ENCODE assay signal across 34 mouse cellular contexts in genomic region chr1:34518259-34518658, GRCm38 (mm10). TPM values are rescaled to one million over a fixed set of nuclear protein-coding genes. Genes with fewer than 3 reads are reported as not detected.
DNase-seq lines count a peak whose midpoint lies in the region; TF ChIP-seq lines count a peak whose summit lies in the region.
"Had no signal": no experiment of that assay in that cellular context is flagged by ENCODE, and none has a peak within 500 bp of the region (broad histone marks: within the 10 kb centered on the region; RNA-seq: fewer than 3 reads in every experiment).

No protein-coding gene starts in this region.

- no peak for DNase-seq in gastrocnemius, adult 2 months
- DNase-seq in gastrocnemius, adult 18-20 months (ENCODE audit: low spot score): no peak
- no peak for DNase-seq in layer of hippocampus, adult 2 months (ENCODE audit: low spot score in 2 of 2)
- DNase-seq in layer of hippocampus, postnatal 14 days (ENCODE audit: low spot score in 2 of 2): no peak
- DNase-seq in 416B (ENCODE audit: low read depth) (peak; percentile 53), NIH3T3 (ENCODE audit: low read depth) (peak; percentile 21)
- DNase-seq in left cerebral cortex, postnatal 14 days (ENCODE audit: low spot score in 2 of 2): no peak
- no peak for DNase-seq in lung, postnatal 36 days
- DNase-seq: adrenal gland, adult 2 months; cerebellum, adult 8-10 months; kidney, adult 2 months; layer of hippocampus, adult 9-11 months; lung, embryonic 14.5 days; lung, postnatal 14 days; right cerebral cortex, adult 18-20 months; spleen, adult 18-20 months; thymus, adult 18-20 months had no signal

- 0 out of 2 replicates have a peak, but pooled peaks have one; percentile 6 for TF ChIP-seq CTCF in gastrocnemius, adult 2 months (IDR thresholded peaks at IDR 0.05)
- TF ChIP-seq CTCF in layer of hippocampus, adult 2 months (conservative IDR thresholded peaks at IDR 0.05): peak; percentile 48

- no peak overlapping the region for H3K4me3 ChIP-seq in gastrocnemius, adult 2 months
- H3K4me3 ChIP-seq in layer of hippocampus, adult 2 months: no peak overlapping the region
- H3K4me3 ChIP-seq: embryonic facial prominence, embryonic 13.5 days; forebrain, embryonic 10.5 days; forebrain, embryonic 15.5 days; heart, embryonic 15.5 days; hindbrain, embryonic 12.5 days; limb, embryonic 12.5 days; liver, embryonic 15.5 days; myocyte; neural tube, embryonic 12.5 days had no signal

- intact Hi-C loops in gastrocnemius, adult 2 months (cut with DNase I): no loop called here
- intact Hi-C loops in left cerebral cortex, postnatal 14 days (cut with DNase I): no loop called here

- no peak overlapping the region for H3K27ac ChIP-seq in gastrocnemius, adult 2 months
- H3K27ac ChIP-seq in layer of hippocampus, adult 2 months: no peak overlapping the region
- H3K27ac ChIP-seq: embryonic facial prominence, embryonic 13.5 days; forebrain, embryonic 10.5 days; forebrain, embryonic 15.5 days; heart, embryonic 15.5 days; hindbrain, embryonic 12.5 days; kidney, postnatal 0 days; limb, embryonic 12.5 days; liver, embryonic 15.5 days; neural tube, embryonic 12.5 days had no signal

RNA-seq across cellular contexts. Expression of gene Cfc1, which starts 17.2 kb away (rescaled TPM):
- total RNA-seq in gastrocnemius, adult 2 months (2021): not detected
- total RNA-seq in gastrocnemius, adult 18-20 months (2021): not detected
- under 1 TPM in 1 of 2 experiments, not detected in 1; 0.36 TPM for total RNA-seq in layer of hippocampus, adult 2 months (2021)
- not detected for total RNA-seq in layer of hippocampus, postnatal 14 days (2021)
- total RNA-seq in left cerebral cortex, postnatal 14 days (2021): not detected
- total RNA-seq: adrenal gland, adult 2 months; gastrocnemius, adult 8-10 months; gastrocnemius, postnatal 4 days; heart, postnatal 25 days; left cerebral cortex, adult 18-20 months; left cerebral cortex, postnatal 25 days; liver, adult 2 months had no signal

RNA-seq across cellular contexts. Expression of gene Prss39, which starts 20.0 kb away (rescaled TPM):
- not detected for total RNA-seq in gastrocnemius, adult 2 months (2021)
- not detected for total RNA-seq in gastrocnemius, adult 18-20 months (2021)
- not detected for total RNA-seq in layer of hippocampus, adult 2 months (2021)
- total RNA-seq in layer of hippocampus, postnatal 14 days (2021): not detected
- total RNA-seq in left cerebral cortex, postnatal 14 days (2021): not detected
- total RNA-seq: adrenal gland, adult 2 months; gastrocnemius, adult 8-10 months; gastrocnemius, postnatal 4 days; heart, postnatal 25 days; left cerebral cortex, adult 18-20 months; left cerebral cortex, postnatal 25 days; liver, adult 2 months; megakaryocyte progenitor cell, adult 5-6 weeks had no signal

RNA-seq across cellular contexts. Expression of gene Prss40, which starts 42.5 kb away (rescaled TPM):
- total RNA-seq in gastrocnemius, adult 2 months (2021): not detected
- not detected for total RNA-seq in gastrocnemius, adult 18-20 months (2021)
- not detected for total RNA-seq in layer of hippocampus, adult 2 months (2021)
- total RNA-seq in layer of hippocampus, postnatal 14 days (2021): not detected
- not detected for total RNA-seq in left cerebral cortex, postnatal 14 days (2021)
- total RNA-seq: adrenal gland, adult 2 months; gastrocnemius, adult 8-10 months; gastrocnemius, postnatal 4 days; heart, postnatal 25 days; left cerebral cortex, adult 18-20 months; left cerebral cortex, postnatal 25 days; liver, adult 2 months; megakaryocyte progenitor cell, adult 5-6 weeks had no signal

RNA-seq across cellular contexts. Expression of gene Ptpn18, which starts 58.7 kb away (rescaled TPM):
- 1 to 10 TPM; 1.8 to 2.3 TPM for total RNA-seq in gastrocnemius, adult 2 months (2021)
- total RNA-seq in gastrocnemius, adult 18-20 months (2021): 1 to 10 TPM; 1.4 to 1.9 TPM
- 1 to 10 TPM; 5.0 to 6.3 TPM for total RNA-seq in layer of hippocampus, adult 2 months (2021)
- total RNA-seq in layer of hippocampus, postnatal 14 days (2021): 1 to 10 TPM; 3.4 to 5.2 TPM
- 1 to 10 TPM; 2.5 to 4.7 TPM for total RNA-seq in left cerebral cortex, postnatal 14 days (2021)

Comparison
In these comparisons a context has a peak if more than half of its experiments do, and no peak if none do; other contexts are left out.
1. DNase-seq: peak in 416B (single experiment) and NIH3T3 (single experiment); none in gastrocnemius, adult 2 months (single experiment), gastrocnemius, adult 18-20 months (single experiment), layer of hippocampus, adult 2 months (0 of 2), layer of hippocampus, postnatal 14 days (0 of 2), left cerebral cortex, postnatal 14 days (0 of 2) and lung, postnatal 36 days (single experiment).